Mouse (Mus musculus) liver, embryonic 14.5 days (tissue): ENCODE results near the gene Mogs.

ENCODE experiments used
- CTCF ChIP-seq: IDR thresholded peaks from 2 replicates; pipeline ENCODE4 v1.5.1; 2016; ENCODE audit warnings: antibody characterized with exemption, low read depth, control low read depth
- EP300 ChIP-seq: IDR thresholded peaks from 2 replicates; pipeline ENCODE4 v1.6.1; 2016; ENCODE audit warnings: antibody characterized with exemption, low read depth

DNA sequence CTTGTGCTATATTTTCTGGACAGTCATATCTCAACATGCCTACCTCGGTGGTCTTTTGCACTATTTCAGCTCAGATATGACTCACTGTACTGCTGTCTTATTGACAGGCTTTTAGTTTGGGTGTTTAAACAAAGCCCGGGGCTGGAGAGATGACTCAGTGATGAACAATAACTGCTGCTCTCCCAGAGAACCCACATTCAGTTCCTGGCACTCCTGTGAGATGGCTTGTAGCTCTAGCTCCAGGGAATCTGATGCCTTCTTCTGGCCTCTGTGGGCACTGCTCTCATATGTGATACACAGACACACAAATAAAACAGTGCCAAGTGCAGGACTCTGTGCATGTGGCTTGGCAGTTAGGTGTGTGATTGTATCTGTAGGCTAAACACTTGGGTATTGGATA is 29.9 kb downstream of the Mogs start:
- no peak for TF ChIP-seq CTCF
- TF ChIP-seq EP300: no peak
